Mouse (Mus musculus) limb, embryonic 11.5 days (tissue): ENCODE data around the gene Gm2000. TPM values are rescaled to one million over a fixed set of nuclear protein-coding genes. Genes with fewer than 3 reads are reported as not detected.

ENCODE experiments used
- polyA plus RNA-seq: library from polyadenylated mRNA; unstranded; fragments of >200 nt; fragmentation: Nextera tagmentation; extraction: Ambion mirVana; gene quantifications from 2 replicates; pipeline ENCODE4 v1.2.1, GENCODE M21; 2014

Gene Gm2000
- polyA plus RNA-seq, 1 experiment from 2014 or later, result 1,041 TPM

Other genes with a start within 250 kb of the Gm2000 start
- gene Fam163a, start 161.0 kb upstream of the Gm2000 start, polyA plus RNA-seq, result 0.35 and 0.39 TPM in 2 replicates
- not detected in 2 replicates for gene Tdrd5, start 62.4 kb upstream of the Gm2000 start, polyA plus RNA-seq
- 0.07 and 0.15 TPM in 2 replicates for gene Nphs2, start 55.3 kb upstream of the Gm2000 start, polyA plus RNA-seq
- 0.12 and 0.54 TPM in 2 replicates for gene Axdnd1, start 55.1 kb downstream of the Gm2000 start, polyA plus RNA-seq
- gene Soat1, start 108.3 kb downstream of the Gm2000 start, polyA plus RNA-seq, result 27.6 TPM in 2 replicates
- gene Gm10031, start 158.0 kb downstream of the Gm2000 start, polyA plus RNA-seq, result 0.50 and 0.57 TPM in 2 replicates
- gene Abl2, start 192.7 kb downstream of the Gm2000 start, polyA plus RNA-seq, result 5.9 and 6.3 TPM in 2 replicates